Mouse (Mus musculus) liver, embryonic 12.5 days (tissue): Measurements from ENCODE around the gene Klhdc7b. TPM values are rescaled to one million over a fixed set of nuclear protein-coding genes. Genes with fewer than 3 reads are reported as not detected.
A peak's percentile ranks its signal among the peaks of the same experiment; 100 is the strongest.

ENCODE experiments used
- ATAC-seq: fragments of 200-750 bp; cut with Nextera tagmentation; 2 replicates; pipeline ENCODE4 v1.8.0; 2017; ENCODE audit warnings: moderate number of reproducible peaks, mild to moderate bottlenecking, moderate library complexity
- H3K27ac ChIP-seq: fragments of 300-500 bp; sonication (generic); 2 replicates; pipeline ENCODE4 v1.5.1; 2016; ENCODE audit warnings: mild to moderate bottlenecking
- H3K27me3 ChIP-seq: fragments of 300-500 bp; sonication (generic); replicated peaks from 2 replicates; pipeline ENCODE4 v1.6.1; 2016; ENCODE audit warnings: mild to moderate bottlenecking, moderate library complexity
- H3K36me3 ChIP-seq: fragments of 300-500 bp; sonication (generic); 2 replicates; pipeline ENCODE4 v1.6.1; 2016; ENCODE audit warnings: mild to moderate bottlenecking, moderate library complexity
- H3K4me1 ChIP-seq: fragments of 300-500 bp; sonication (generic); 2 replicates; pipeline ENCODE4 v1.6.1; 2016
- H3K4me2 ChIP-seq: fragments of 300-500 bp; sonication (generic); 2 replicates; pipeline ENCODE4 v1.6.1; 2016; ENCODE audit warnings: mild to moderate bottlenecking, moderate library complexity
- H3K4me3 ChIP-seq: fragments of 300-500 bp; sonication (generic); 2 replicates; pipeline ENCODE4 v1.5.1; 2016; ENCODE audit warnings: mild to moderate bottlenecking, moderate library complexity
- H3K9ac ChIP-seq: fragments of 300-500 bp; sonication (generic); 2 replicates; pipeline ENCODE4 v1.6.1; 2016; ENCODE audit warnings: mild to moderate bottlenecking, moderate library complexity
- H3K9me3 ChIP-seq: fragments of 300-500 bp; sonication (generic); replicated peaks from 2 replicates; pipeline ENCODE4 v1.6.1; 2016; ENCODE audit warnings: mild to moderate bottlenecking, moderate library complexity
- WGBS: fragments of 180-500 bp; shearing (Covaris S2); methylation state at CpG from one replicate; pipeline ENCODE4 v1.1.7; 2016; ENCODE audit not compliant: insufficient replicate concordance; 5-methylcytosine and 5-hydroxymethylcytosine counted together
- polyA plus RNA-seq: library from polyadenylated mRNA; unstranded; fragments of >200 nt; fragmentation: Nextera tagmentation; extraction: Ambion mirVana; gene quantifications from 2 replicates; pipeline ENCODE4 v1.2.1, GENCODE M21; 2016

The Klhdc7b gene
- polyA plus RNA-seq, 1 experiment from 2014 or later: not detected

DNA sequence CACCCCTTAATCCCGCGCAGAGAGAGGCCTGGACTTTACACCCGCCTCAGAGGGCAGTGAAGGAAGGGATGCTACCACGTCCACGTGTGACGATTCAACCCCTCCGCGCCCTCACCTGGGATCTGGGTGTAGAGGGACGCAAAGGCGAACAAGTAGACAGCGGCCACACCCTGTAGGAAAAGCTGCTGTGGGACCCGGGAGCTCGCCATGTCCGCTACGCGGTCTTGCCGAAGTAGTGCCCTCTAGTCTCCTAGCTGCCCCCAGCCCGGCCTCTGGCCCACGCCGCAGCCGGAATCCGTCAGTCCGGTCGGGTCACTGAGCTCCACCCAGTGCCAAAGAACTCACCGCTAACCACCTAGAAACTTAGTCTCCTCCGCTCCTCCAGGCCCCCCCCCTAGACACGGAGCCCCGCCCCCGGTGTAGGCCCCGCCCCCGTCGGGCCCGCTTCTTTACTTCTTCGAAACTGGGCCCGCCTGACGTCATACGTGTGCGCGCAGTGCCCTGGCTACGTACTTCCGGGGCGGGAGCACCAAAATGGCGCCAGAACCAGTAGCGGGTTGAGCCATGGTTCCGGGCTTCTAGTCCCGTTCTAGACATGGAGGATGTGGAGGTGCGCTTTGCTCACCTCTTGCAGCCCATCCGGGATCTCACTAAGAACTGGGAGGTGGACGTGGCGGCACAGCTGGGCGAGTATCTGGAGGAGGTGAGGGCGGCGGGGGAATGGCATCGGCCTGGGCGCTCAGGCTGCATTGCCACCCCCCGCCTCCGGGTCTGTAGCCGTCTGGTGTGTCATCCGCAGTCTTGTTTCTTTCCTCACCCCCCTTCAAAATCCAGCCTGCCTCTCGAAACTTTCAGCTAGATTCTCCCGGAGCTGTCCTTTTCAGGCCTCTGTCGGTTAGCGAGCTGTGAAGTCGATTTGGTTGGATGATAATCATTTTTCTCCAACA lies 29.2 kb upstream of the Klhdc7b start, which contains the start of the genes Lmf2 and Ncaph2:
TSS of gene Lmf2 (minus strand) at position 419 of the 947 bp plus-strand sequence.
TSS of gene Ncaph2 (plus strand) at position 479 of the 947 bp plus-strand sequence.
- peak within 1 kb of the TSS; percentile 91 for H3K9ac ChIP-seq
- under 1% methylated on average over 64 of the region's 64 CpGs for WGBS
- peak within 1 kb of the TSS; percentile 86 for H3K27ac ChIP-seq
- peak within 1 kb of the TSS; percentile 92 for H3K4me2 ChIP-seq
- ATAC-seq: peak; percentile 88
- H3K9me3 ChIP-seq: no peaks in the 10 kb centered on the region
- no peaks in the 10 kb centered on the region for H3K27me3 ChIP-seq
- peaks cover 61% of the 10 kb centered on the region for H3K36me3 ChIP-seq
- peak within 1 kb of the TSS; percentile 80 for H3K4me3 ChIP-seq
- H3K4me1 ChIP-seq: peaks cover 46% of the 10 kb centered on the region

GRCm38 (mm10) chr15:89356372-89356771 lies 28.3 kb upstream of the Klhdc7b start:
- H3K36me3 ChIP-seq: peaks cover 61% of the 10 kb centered on the region
- peak; percentile 63 for ATAC-seq
- peak overlapping the region; percentile 80 for H3K4me3 ChIP-seq
- H3K9ac ChIP-seq: peak overlapping the region; percentile 91
- peak overlapping the region; percentile 92 for H3K4me2 ChIP-seq
- H3K27ac ChIP-seq: peak overlapping the region; percentile 86
- H3K27me3 ChIP-seq: no peaks in the 10 kb centered on the region
- under 1% methylated on average over 15 of the region's 15 CpGs for WGBS
- H3K4me1 ChIP-seq: peaks cover 46% of the 10 kb centered on the region
- H3K9me3 ChIP-seq: no peaks in the 10 kb centered on the region

- Histone ChIP-seq H3K4me3 (no peak overlapping the region), H3K27ac (no peak overlapping the region), H3K4me1 (peaks cover 44% of the 10 kb centered on the region), H3K27me3 (no peaks in the 10 kb centered on the region), H3K36me3 (peaks cover 61% of the 10 kb centered on the region), H3K4me2 (0 out of 2 replicates have a peak overlapping the region, but pooled peaks have one; percentile 7), H3K9me3 (no peaks in the 10 kb centered on the region), H3K9ac (no peak overlapping the region; the same call in 1 of the 2 replicates)
- no peak for ATAC-seq
- WGBS: 31% methylated on average over 3 of the region's 3 CpGs
Observed at GRCm38 (mm10) chr15:89358784-89359183, 25.9 kb upstream of the Klhdc7b start.

- peaks cover 98% of the 10 kb centered on the region for H3K36me3 ChIP-seq
- H3K27ac ChIP-seq: no peak overlapping the region
- peaks cover 19% of the 10 kb centered on the region for H3K4me1 ChIP-seq
- WGBS: 90% methylated on average over 7 of the region's 7 CpGs
- H3K9me3 ChIP-seq: no peaks in the 10 kb centered on the region
- no peaks in the 10 kb centered on the region for H3K27me3 ChIP-seq
- no peak overlapping the region for H3K9ac ChIP-seq
- H3K4me2 ChIP-seq: no peak overlapping the region
- H3K4me3 ChIP-seq: no peak overlapping the region
- no peak for ATAC-seq
Observed at GRCm38 (mm10) chr15:89363051-89363450, 21.7 kb upstream of the Klhdc7b start.

- Histone ChIP-seq H3K4me3 (no peak overlapping the region), H3K36me3 (peaks cover 100% of the 10 kb centered on the region), H3K9me3 (no peaks in the 10 kb centered on the region), H3K27ac (no peak overlapping the region), H3K4me2 (no peak overlapping the region), H3K4me1 (no peaks in the 10 kb centered on the region), H3K9ac (no peak overlapping the region), H3K27me3 (no peaks in the 10 kb centered on the region)
- WGBS: 91% methylated on average over 4 of the region's 4 CpGs
- no peak for ATAC-seq
Observed at GRCm38 (mm10) chr15:89365141-89365551, 19.6 kb upstream of the Klhdc7b start.

DNA sequence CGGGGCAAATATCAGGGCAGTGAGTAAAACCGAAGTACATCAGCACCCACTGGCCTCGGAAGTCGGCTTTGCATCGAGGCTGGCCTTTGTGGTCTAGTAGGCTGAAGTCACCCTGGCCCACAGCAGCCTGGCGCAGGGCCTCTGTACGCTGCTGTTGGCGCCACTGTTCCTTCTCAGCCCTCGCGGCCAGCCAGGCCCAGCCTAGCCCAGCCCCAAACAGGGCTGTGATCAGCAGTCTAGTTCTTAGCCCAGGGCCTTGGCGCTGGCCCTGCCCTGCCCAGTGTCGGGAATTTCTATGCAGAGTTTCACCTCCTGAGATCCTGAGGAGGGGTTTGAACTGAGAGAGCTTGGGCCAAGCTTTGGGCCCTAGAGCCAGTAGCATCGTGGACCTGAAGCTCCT lies 12.6 kb upstream of the Klhdc7b start:
- H3K4me2 ChIP-seq: peak overlapping the region; percentile 96
- no peak overlapping the region for H3K4me3 ChIP-seq
- 0 out of 2 replicates have a peak overlapping the region, but pooled peaks have one; percentile 81 for H3K9ac ChIP-seq
- peaks cover 13% of the 10 kb centered on the region for H3K27me3 ChIP-seq
- ATAC-seq: no peak
- 0 out of 2 replicates have a peak overlapping the region, but pooled peaks have one; percentile 28 for H3K27ac ChIP-seq
- H3K9me3 ChIP-seq: no peaks in the 10 kb centered on the region
- peaks cover 36% of the 10 kb centered on the region for H3K4me1 ChIP-seq
- 85% methylated on average over 13 of the region's 13 CpGs for WGBS
- H3K36me3 ChIP-seq: peaks cover 59% of the 10 kb centered on the region

DNA sequence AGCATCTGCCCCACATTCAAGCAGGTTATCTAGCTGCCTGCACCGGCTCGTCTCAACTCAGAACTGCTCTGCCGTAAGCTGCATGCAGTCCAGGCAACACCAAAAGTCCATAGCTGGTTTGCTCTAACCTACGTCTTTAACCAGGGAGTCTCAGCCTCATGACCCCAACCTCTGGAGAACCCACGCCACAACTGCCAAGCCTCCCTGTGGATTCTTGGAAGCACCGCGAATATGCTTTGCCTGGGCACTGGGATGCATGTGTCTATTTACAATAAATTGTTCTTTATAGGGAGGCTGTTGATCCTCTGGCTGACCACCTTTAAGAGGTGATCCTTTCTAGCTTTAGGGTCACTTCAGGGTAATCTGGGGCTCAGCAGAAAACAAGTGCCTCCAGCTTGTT lies 12.2 kb upstream of the Klhdc7b start:
- H3K27me3 ChIP-seq: peaks cover 18% of the 10 kb centered on the region
- H3K9me3 ChIP-seq: no peaks in the 10 kb centered on the region
- H3K4me2 ChIP-seq: peak overlapping the region; percentile 96
- peak overlapping the region; percentile 81; the same call in 1 of the 2 replicates for H3K9ac ChIP-seq
- H3K27ac ChIP-seq: peak overlapping the region; percentile 90; the same call in 1 of the 2 replicates
- no peak for ATAC-seq
- peaks cover 37% of the 10 kb centered on the region for H3K4me1 ChIP-seq
- H3K36me3 ChIP-seq: peaks cover 54% of the 10 kb centered on the region
- 81% methylated on average over 7 of the region's 7 CpGs for WGBS
- H3K4me3 ChIP-seq: peak overlapping the region; percentile 76

DNA sequence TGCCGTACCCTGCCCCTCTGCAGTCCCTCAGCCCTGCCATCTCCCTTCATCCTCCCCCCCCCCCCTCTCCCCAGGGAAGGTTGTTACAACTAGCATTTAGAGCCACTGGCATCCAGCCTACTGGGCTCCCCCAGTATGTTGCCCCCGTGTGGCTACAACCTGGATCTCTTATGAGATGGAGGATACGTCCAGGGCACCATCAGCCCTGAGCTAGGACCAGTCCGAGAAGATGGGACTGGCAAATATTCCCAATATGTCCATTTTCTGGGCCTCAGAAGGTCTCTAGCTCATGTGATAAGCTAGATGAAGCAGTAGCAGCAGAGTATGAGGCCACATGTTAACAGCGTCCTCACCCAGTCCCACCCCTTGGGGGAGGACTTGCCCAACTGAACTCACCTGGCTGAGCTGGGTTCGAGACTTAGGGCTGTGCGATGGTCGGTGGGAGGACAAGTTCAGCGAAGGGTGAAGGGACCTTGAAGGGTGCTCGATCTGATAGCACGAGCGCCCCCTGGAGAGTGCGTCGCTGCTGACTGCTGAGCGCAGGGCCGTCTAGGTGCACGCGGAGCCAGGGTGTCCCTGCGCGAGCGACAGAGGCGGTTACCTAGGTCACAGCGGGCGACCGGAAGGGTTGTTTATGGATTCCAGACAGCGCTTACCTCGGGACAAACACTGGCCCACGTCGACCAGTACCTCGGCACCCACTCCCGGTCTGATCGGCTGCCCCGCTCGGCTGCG lies 11.5 kb upstream of the Klhdc7b start:
- WGBS: 1% methylated on average over 35 of the region's 35 CpGs
- H3K9me3 ChIP-seq: no peaks in the 10 kb centered on the region
- H3K4me3 ChIP-seq: peak overlapping the region; percentile 76
- H3K4me1 ChIP-seq: peaks cover 41% of the 10 kb centered on the region
- H3K36me3 ChIP-seq: peaks cover 48% of the 10 kb centered on the region
- peak overlapping the region; percentile 81 for H3K9ac ChIP-seq
- H3K4me2 ChIP-seq: peak overlapping the region; percentile 96
- H3K27ac ChIP-seq: peak overlapping the region; percentile 90
- H3K27me3 ChIP-seq: peaks cover 25% of the 10 kb centered on the region
- ATAC-seq: peak; percentile 85

- H3K9ac ChIP-seq: peak within 1 kb of the TSS; percentile 81
- peak; percentile 71 for ATAC-seq
- peak within 1 kb of the TSS; percentile 76 for H3K4me3 ChIP-seq
- peaks cover 31% of the 10 kb centered on the region for H3K27me3 ChIP-seq
- no peaks in the 10 kb centered on the region for H3K9me3 ChIP-seq
- H3K4me1 ChIP-seq: peaks cover 48% of the 10 kb centered on the region
- 1% methylated on average over 42 of the region's 42 CpGs for WGBS
- H3K36me3 ChIP-seq: peaks cover 41% of the 10 kb centered on the region
- H3K27ac ChIP-seq: peak within 1 kb of the TSS; percentile 90
- H3K4me2 ChIP-seq: peak within 1 kb of the TSS; percentile 96
Observed at GRCm38 (mm10) chr15:89373762-89374248, 10.9 kb upstream of the Klhdc7b start, which contains the start of gene Sco2. Gene Sco2, minus strand, starts transcription at chr15:89373846.

- peaks cover 53% of the 10 kb centered on the region for H3K4me1 ChIP-seq
- peaks cover 36% of the 10 kb centered on the region for H3K27me3 ChIP-seq
- peak overlapping the region; percentile 90 for H3K27ac ChIP-seq
- H3K4me2 ChIP-seq: peak overlapping the region; percentile 96
- peaks cover 36% of the 10 kb centered on the region for H3K36me3 ChIP-seq
- H3K4me3 ChIP-seq: peak overlapping the region; percentile 76
- H3K9ac ChIP-seq: peak overlapping the region; percentile 81
- no peaks in the 10 kb centered on the region for H3K9me3 ChIP-seq
- no peak for ATAC-seq
- WGBS: 53% methylated on average over 9 of the region's 9 CpGs
Observed at GRCm38 (mm10) chr15:89374340-89374739, 10.4 kb upstream of the Klhdc7b start.

DNA sequence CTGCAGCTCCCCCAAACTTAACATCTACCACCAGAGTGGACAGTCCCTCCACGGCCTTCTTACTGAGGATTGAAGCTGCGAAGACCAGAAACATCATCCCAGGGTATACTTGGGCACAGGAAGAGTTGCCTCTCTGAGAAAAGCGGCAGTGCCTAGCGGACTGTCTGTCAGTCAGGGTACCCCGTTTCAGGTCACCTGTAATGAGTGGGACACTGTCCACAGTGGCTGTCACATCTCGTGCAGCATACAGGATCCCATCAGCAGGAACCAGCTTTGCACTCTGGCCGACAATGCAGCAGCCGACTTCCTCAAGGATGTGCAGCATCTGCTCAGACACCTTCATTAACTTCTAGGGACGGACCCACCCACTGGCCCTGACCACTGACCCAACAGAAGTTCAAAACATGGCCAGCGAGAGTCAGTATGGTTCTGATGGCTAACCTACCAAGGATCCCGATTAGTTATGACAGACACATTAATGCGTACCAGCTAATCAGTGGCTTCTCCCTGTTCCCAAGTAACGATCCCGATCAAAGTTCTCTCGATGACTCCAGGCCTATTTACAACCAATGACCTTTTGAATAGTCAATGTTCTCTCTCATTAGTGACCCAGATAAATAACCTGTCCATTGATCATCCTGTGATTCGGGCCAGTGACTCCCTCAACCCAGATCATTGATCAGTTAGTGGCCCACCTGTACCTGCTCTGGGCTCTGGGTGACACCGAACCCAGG lies 9.7 kb upstream of the Klhdc7b start:
- ATAC-seq: no peak
- H3K4me1 ChIP-seq: peaks cover 57% of the 10 kb centered on the region
- H3K4me2 ChIP-seq: peak overlapping the region; percentile 96
- peaks cover 41% of the 10 kb centered on the region for H3K27me3 ChIP-seq
- no peaks in the 10 kb centered on the region for H3K9me3 ChIP-seq
- no peak overlapping the region; the same call in 1 of the 2 replicates for H3K9ac ChIP-seq
- no peak overlapping the region; the same call in 1 of the 2 replicates for H3K4me3 ChIP-seq
- H3K36me3 ChIP-seq: peaks cover 30% of the 10 kb centered on the region
- 83% methylated on average over 17 of the region's 17 CpGs for WGBS
- 0 out of 2 replicates have a peak overlapping the region, but pooled peaks have one; percentile 2 for H3K27ac ChIP-seq
